Mouse (Mus musculus) myocyte (in vitro differentiated cells): ENCODE measurements at regions not wholly inside any gene's neighbourhood (a gene's known extent, or its start where the extent isn't known, plus 50 kb on each side); places are given as distances from the start of the nearest gene placed in this dataset.

Experiments
- H3K27me3 ChIP-seq: one replicate; pipeline ENCODE4 v1.6.1; 2011; ENCODE audit not compliant: control insufficient read depth, insufficient read depth, insufficient read length
- H3K36me3 ChIP-seq: one replicate; pipeline ENCODE4 v1.6.1; 2011; ENCODE audit not compliant: control insufficient read depth, insufficient read depth
- H3K4me2 ChIP-seq: one replicate; pipeline ENCODE4 v1.6.1; 2011; ENCODE audit warnings: low read depth, control low read depth
- H3K4me3 ChIP-seq: one replicate; pipeline ENCODE4 v1.5.1; 2011; ENCODE audit warnings: mild to moderate bottlenecking, control low read depth, moderate library complexity
- H3K79me2 ChIP-seq: one replicate; pipeline ENCODE4 v1.6.1; 2011; ENCODE audit not compliant: control insufficient read depth, insufficient read depth
- H3ac ChIP-seq: one replicate; pipeline ENCODE4 v1.6.1; 2011; ENCODE audit not compliant: control insufficient read depth, insufficient read length
- CEBPB ChIP-seq: IDR thresholded peaks from 2 replicates; pipeline ENCODE4 v1.6.1; 2011; ENCODE audit warnings: mild to moderate bottlenecking, moderate library complexity; ENCODE audit not compliant: poor library complexity, insufficient read depth, severe bottlenecking
- E2F4 ChIP-seq: IDR thresholded peaks from one replicate; pipeline ENCODE4 v1.6.1; 2011; ENCODE audit warnings: mild to moderate bottlenecking, control low read depth, moderate library complexity; ENCODE audit not compliant: insufficient read depth
- MAX ChIP-seq: IDR thresholded peaks from one replicate; pipeline ENCODE4 v1.6.1; 2011; ENCODE audit warnings: low read depth, mild to moderate bottlenecking, control low read depth
- MYOD1 ChIP-seq, 3 experiments: IDR thresholded peaks; one replicate each; pipeline ENCODE4 v1.6.1; 2011; ENCODE audit warnings: control low read depth in 2 of 3, low read depth in 2 of 3, mild to moderate bottlenecking in 2 of 3, moderate library complexity in 1 of 3; ENCODE audit not compliant: insufficient read length in 2 of 3, control insufficient read depth in 1 of 3
- MYOG ChIP-seq, 3 experiments: IDR thresholded peaks; one replicate each; pipeline ENCODE4 v1.6.1; 2011; ENCODE audit warnings: control low read depth in 2 of 3, low read depth in 2 of 3, mild to moderate bottlenecking in 2 of 3; ENCODE audit not compliant: insufficient read length in 2 of 3, control insufficient read depth in 1 of 3, insufficient read depth in 1 of 3
- POLR2A ChIP-seq: IDR thresholded peaks from one replicate; pipeline ENCODE4 v1.6.1; 2011; ENCODE audit warnings: low read depth, mild to moderate bottlenecking, control low read depth, moderate library complexity; ENCODE audit not compliant: insufficient read length
- POLR2AphosphoS2 ChIP-seq: IDR thresholded peaks from one replicate; pipeline ENCODE4 v1.6.1; 2011; ENCODE audit warnings: low read depth, control low read depth; ENCODE audit not compliant: insufficient read length
- REST ChIP-seq: IDR thresholded peaks from one replicate; pipeline ENCODE4 v1.6.1; 2011; ENCODE audit warnings: mild to moderate bottlenecking, control low read depth, moderate library complexity; ENCODE audit not compliant: insufficient read depth, insufficient read length
- SRF ChIP-seq: IDR thresholded peaks from one replicate; pipeline ENCODE4 v1.6.1; 2011; ENCODE audit warnings: low read depth; ENCODE audit not compliant: control insufficient read depth, insufficient read length
- TCF12 ChIP-seq: IDR thresholded peaks from one replicate; pipeline ENCODE4 v1.6.1; 2011; ENCODE audit warnings: mild to moderate bottlenecking, control low read depth; ENCODE audit not compliant: poor library complexity, insufficient read depth, severe bottlenecking
- TCF3 ChIP-seq: IDR thresholded peaks from one replicate; pipeline ENCODE4 v1.6.1; 2011; ENCODE audit warnings: low read depth, control low read depth; ENCODE audit not compliant: insufficient read length
- USF1 ChIP-seq: IDR thresholded peaks from one replicate; pipeline ENCODE4 v1.6.1; 2011; ENCODE audit warnings: low read depth, mild to moderate bottlenecking, control low read depth, moderate library complexity

GRCm38 (mm10) chr10:117461791-117462516 lies 82.1 kb upstream of the Cpsf6 start:
- Histone ChIP-seq H3K4me3 (no peak overlapping the region), H3K4me2 (no peak overlapping the region), H3K79me2 (no peaks in the 10 kb centered on the region), H3ac (no peak overlapping the region), H3K36me3 (no peaks in the 10 kb centered on the region), H3K27me3 (no peaks in the 10 kb centered on the region)
- TF ChIP-seq POLR2A = no peak
- TF ChIP-seq MAX = no peak
- no peak for TF ChIP-seq TCF12
- no peak for TF ChIP-seq MYOD1 (IDR thresholded peaks at IDR 0.05; ENCODE audit: control insufficient read depth in 1 of 3, insufficient read length in 2 of 3, low read depth in 2 of 3)
- TF ChIP-seq POLR2AphosphoS2 = no peak
- TF ChIP-seq MYOG (IDR thresholded peaks at IDR 0.05; ENCODE audit: control insufficient read depth in 1 of 3, insufficient read depth in 1 of 3, insufficient read length in 2 of 3, low read depth in 2 of 3) = no peak
- no peak for TF ChIP-seq E2F4
- TF ChIP-seq SRF = no peak
- TF ChIP-seq TCF3 = no peak
- no peak for TF ChIP-seq USF1
- no peak for TF ChIP-seq REST
- TF ChIP-seq CEBPB = no peak

GRCm38 (mm10) chr10:117461261-117461660 lies 81.4 kb upstream of the Cpsf6 start:
- no peak overlapping the region for H3K4me2 ChIP-seq

GRCm38 (mm10) chr10:117460366-117460730 lies 80.5 kb upstream of the Cpsf6 start:
- Histone ChIP-seq H3K27me3 (no peaks in the 10 kb centered on the region), H3ac (no peak overlapping the region)

More at GRCm38 (mm10) chr10:117461261-117461660, 81.4 kb upstream of the Cpsf6 start:
- Histone ChIP-seq H3K27me3 (no peaks in the 10 kb centered on the region), H3K79me2 (no peaks in the 10 kb centered on the region), H3K36me3 (no peaks in the 10 kb centered on the region), H3ac (no peak overlapping the region), H3K4me3 (no peak overlapping the region)
- TF ChIP-seq POLR2A (no peak), SRF (no peak), E2F4 (no peak), USF1 (no peak), POLR2AphosphoS2 (no peak), TCF3 (no peak), MYOD1 (IDR thresholded peaks at IDR 0.05; ENCODE audit: control insufficient read depth in 1 of 3, insufficient read length in 2 of 3, low read depth in 2 of 3) (no peak), MAX (no peak), CEBPB (no peak), MYOG (IDR thresholded peaks at IDR 0.05; ENCODE audit: control insufficient read depth in 1 of 3, insufficient read depth in 1 of 3, insufficient read length in 2 of 3, low read depth in 2 of 3) (no peak), REST (no peak), TCF12 (no peak)

GRCm38 (mm10) chr10:117459651-117460365 lies 80.0 kb upstream of the Cpsf6 start:
- H3K27me3 ChIP-seq = no peaks in the 10 kb centered on the region
- H3K4me3 ChIP-seq = no peak overlapping the region
- no peaks in the 10 kb centered on the region for H3K79me2 ChIP-seq
- no peaks in the 10 kb centered on the region for H3K36me3 ChIP-seq
- H3ac ChIP-seq = no peak overlapping the region
- TF ChIP-seq POLR2AphosphoS2 (no peak), SRF (no peak), TCF3 (no peak)
- H3K4me2 ChIP-seq = no peak overlapping the region

More at GRCm38 (mm10) chr10:117460366-117460730, 80.5 kb upstream of the Cpsf6 start:
- H3K36me3 ChIP-seq = no peaks in the 10 kb centered on the region
- H3K4me3 ChIP-seq = no peak overlapping the region
- TF ChIP-seq USF1 (no peak), MYOG (IDR thresholded peaks at IDR 0.05; ENCODE audit: control insufficient read depth in 1 of 3, insufficient read depth in 1 of 3, insufficient read length in 2 of 3, low read depth in 2 of 3) (no peak), SRF (no peak), MAX (no peak), REST (no peak), TCF12 (no peak)
- H3K4me2 ChIP-seq = no peak overlapping the region
- H3K79me2 ChIP-seq = no peaks in the 10 kb centered on the region

- TF ChIP-seq MYOG (IDR thresholded peaks at IDR 0.05; ENCODE audit: control insufficient read depth in 1 of 3, insufficient read depth in 1 of 3, insufficient read length in 2 of 3, low read depth in 2 of 3) (no peak), TCF12 (no peak), TCF3 (no peak), MAX (no peak), MYOD1 (IDR thresholded peaks at IDR 0.05; ENCODE audit: control insufficient read depth in 1 of 3, insufficient read length in 2 of 3, low read depth in 2 of 3) (no peak), SRF (no peak), CEBPB (no peak), POLR2A (no peak), REST (no peak), POLR2AphosphoS2 (no peak), E2F4 (no peak), USF1 (no peak)
- Histone ChIP-seq H3K4me2 (no peak overlapping the region), H3K36me3 (no peaks in the 10 kb centered on the region), H3K79me2 (no peaks in the 10 kb centered on the region), H3ac (no peak overlapping the region), H3K27me3 (no peaks in the 10 kb centered on the region), H3K4me3 (no peak overlapping the region)
Measured at GRCm38 (mm10) chr10:117459041-117459475, 79.2 kb upstream of the Cpsf6 start.
